Mouse (Mus musculus) cerebellum, adult 2 months (tissue): ENCODE data around the gene Rpl23.
"Not testable (repeated sequence)": the region's sequence is repeated elsewhere in the genome, so short reads cannot be mapped to it uniquely, and the experiment has no call there.

Experiments used
- CTCF ChIP-seq: fragments of 200-500 bp; IDR thresholded peaks from 2 replicates; pipeline ENCODE4 v1.5.1; 2011; ENCODE audit warnings: low read depth, mild to moderate bottlenecking, control low read depth, low read length, moderate library complexity, borderline replicate concordance; ENCODE audit not compliant: insufficient read depth
- POLR2A ChIP-seq: fragments of 200-500 bp; IDR thresholded peaks from 2 replicates; pipeline ENCODE4 v1.6.1; 2011; ENCODE audit warnings: low read length, control low read depth, borderline replicate concordance; ENCODE audit not compliant: insufficient read depth

DNA sequence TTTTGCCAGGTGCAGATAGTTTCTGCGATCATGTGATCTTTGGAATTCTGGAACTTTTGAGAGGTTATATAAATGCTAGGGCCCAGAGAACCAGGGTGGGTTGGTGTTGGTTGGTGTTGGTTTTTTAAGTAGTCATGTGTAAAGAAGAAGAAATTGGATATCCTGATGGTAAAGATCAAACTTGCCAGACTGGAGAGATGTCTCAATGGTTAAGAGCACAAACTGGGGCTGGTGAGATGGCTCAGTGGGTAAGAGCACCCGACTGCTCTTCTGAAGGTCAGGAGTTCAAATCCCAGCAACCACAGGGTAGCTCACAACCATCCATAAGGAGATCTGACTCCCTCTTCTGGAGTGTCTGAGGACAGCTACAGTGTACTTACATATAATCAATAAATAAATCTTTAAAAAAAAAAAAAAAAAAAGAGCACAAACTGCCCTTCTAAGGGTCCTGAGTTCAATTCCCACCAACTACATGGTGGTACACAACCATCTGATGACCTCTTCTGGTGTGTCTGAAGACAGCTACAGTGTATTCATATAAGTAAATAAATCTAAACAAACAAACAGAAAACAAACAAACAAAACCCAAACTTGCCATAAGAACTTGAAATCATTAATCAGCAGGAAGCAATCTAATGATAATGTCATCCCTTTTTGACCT is 8.7 kb upstream of the Rpl23 start:
- not testable (repeated sequence) for TF ChIP-seq CTCF, POLR2A
